Mouse (Mus musculus): ENCODE measurements around the gene Nlrc5.

- TF ChIP-seq POLR2A (IDR thresholded peaks at IDR 0.05; ENCODE audit: control insufficient read depth, extremely low read depth, insufficient read depth, low read length, poor library complexity) (no peak), CTCF (IDR thresholded peaks at IDR 0.05; ENCODE audit: borderline replicate concordance, control insufficient read depth, extremely low read depth, insufficient read depth, low read length, poor library complexity) (no peak)
These were observed 51.1 kb downstream of the Nlrc5 start for GRCm38 (mm10) chr8:94485288-94485687.

All from thymus, adult 2 months (tissue).